Mouse (Mus musculus): ENCODE data around the gene Agpat1. TPM values are rescaled to one million over a fixed set of nuclear protein-coding genes. Genes with fewer than 3 reads are reported as not detected.

Gene Agpat1
- polyA plus RNA-seq (2012; ENCODE audit: insufficient read depth, low replicate concordance) = 165 and 309 TPM in 2 replicates

DNA sequence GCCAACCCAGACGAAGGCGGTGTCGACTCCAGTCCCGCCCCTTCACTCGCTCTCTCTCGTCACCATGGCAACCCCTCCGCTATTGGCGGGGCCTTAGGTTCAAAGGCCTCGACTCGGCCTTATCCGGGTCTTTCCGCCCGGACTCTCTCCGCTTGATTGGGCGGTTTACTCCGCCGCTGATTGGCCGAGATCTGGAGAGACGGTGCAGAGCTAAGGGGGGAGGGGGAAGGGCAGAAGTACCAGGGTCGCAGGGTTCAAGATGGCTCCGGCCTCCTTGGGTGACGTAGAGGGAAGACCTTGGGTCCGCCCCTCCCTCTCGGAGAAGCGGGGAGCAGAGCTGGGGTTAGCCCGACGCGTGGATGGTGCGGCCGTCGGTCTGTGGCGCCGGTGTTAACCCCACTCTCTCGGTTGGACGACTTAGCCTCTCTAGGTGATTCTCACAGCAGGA lies at the start of gene Agpat1:
Gene Agpat1 (plus strand): TSS at position 202 of the 448 bp plus-strand sequence.
- peaks cover 72% of the 10 kb centered on the region for H3K4me1 ChIP-seq
- no peaks in the 10 kb centered on the region for H3K9me3 ChIP-seq
- peaks cover 49% of the 10 kb centered on the region for H3K36me3 ChIP-seq (replicated peaks; ENCODE audit: low read length)
- no peaks in the 10 kb centered on the region for H3K27me3 ChIP-seq (replicated peaks)
- H3K4me3 ChIP-seq (replicated peaks) = peak within 1 kb of the TSS; percentile 99
- TF ChIP-seq FLI1 (IDR thresholded peaks at IDR 0.05; ENCODE audit: low read length) (no peak), GATA1 (IDR thresholded peaks at IDR 0.05; ENCODE audit: borderline replicate concordance, low read length) (no peak)

DNA sequence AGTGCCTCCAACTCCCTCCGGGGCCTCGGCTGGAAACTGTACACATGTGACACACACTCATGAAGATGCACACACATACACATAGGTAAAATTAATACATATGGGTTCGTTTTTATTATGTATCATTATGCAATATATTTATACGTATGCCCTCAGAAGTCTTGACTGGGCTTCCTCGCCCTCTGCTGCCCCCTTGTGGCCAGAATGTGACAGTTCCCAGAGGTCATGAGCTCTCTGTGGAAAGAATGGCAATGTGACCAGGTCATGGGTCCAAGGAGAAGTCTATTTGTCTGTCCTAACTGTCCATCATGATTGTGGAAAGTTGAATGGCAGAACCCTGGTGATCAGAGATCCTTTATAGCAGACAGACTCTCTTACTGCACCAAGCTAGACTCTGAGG lies 48.6 kb upstream of the Agpat1 start:
- TF ChIP-seq GATA1 (IDR thresholded peaks at IDR 0.05; ENCODE audit: borderline replicate concordance, low read length) (no peak), FLI1 (IDR thresholded peaks at IDR 0.05; ENCODE audit: low read length) (no peak)
- peaks cover 40% of the 10 kb centered on the region for H3K27me3 ChIP-seq (replicated peaks)
- no peak overlapping the region for H3K4me3 ChIP-seq (replicated peaks)
- no peaks in the 10 kb centered on the region for H3K36me3 ChIP-seq (replicated peaks; ENCODE audit: low read length)
- H3K4me1 ChIP-seq = peaks cover 6% of the 10 kb centered on the region; the same call in 1 of the 2 replicates
- no peaks in the 10 kb centered on the region for H3K9me3 ChIP-seq

DNA sequence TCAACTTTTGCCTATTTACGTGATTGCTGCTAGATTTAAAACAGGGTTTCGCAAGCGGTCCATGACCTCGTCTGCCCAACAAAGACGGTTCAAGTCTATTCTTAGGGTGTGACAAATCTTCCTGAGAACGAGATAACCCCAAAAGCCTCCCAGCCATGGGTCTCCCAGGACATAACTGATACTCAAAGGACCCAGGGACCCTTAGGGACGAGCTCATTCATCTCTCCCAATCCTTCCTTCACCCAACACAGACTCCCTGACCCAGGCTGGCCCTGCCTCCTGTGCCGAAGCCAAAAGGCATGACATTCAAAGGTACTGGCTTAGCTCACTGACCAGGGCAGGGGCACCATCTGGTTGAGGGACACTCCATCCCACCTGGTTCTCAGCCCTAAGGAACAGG lies 47.7 kb upstream of the Agpat1 start:
- peaks cover 40% of the 10 kb centered on the region for H3K27me3 ChIP-seq (replicated peaks)
- no peaks in the 10 kb centered on the region for H3K9me3 ChIP-seq
- no peak overlapping the region for H3K4me3 ChIP-seq (replicated peaks)
- no peak for TF ChIP-seq FLI1 (IDR thresholded peaks at IDR 0.05; ENCODE audit: low read length)
- TF ChIP-seq GATA1 (IDR thresholded peaks at IDR 0.05; ENCODE audit: borderline replicate concordance, low read length) = no peak
- peaks cover 13% of the 10 kb centered on the region for H3K4me1 ChIP-seq
- no peaks in the 10 kb centered on the region for H3K36me3 ChIP-seq (replicated peaks; ENCODE audit: low read length)

DNA sequence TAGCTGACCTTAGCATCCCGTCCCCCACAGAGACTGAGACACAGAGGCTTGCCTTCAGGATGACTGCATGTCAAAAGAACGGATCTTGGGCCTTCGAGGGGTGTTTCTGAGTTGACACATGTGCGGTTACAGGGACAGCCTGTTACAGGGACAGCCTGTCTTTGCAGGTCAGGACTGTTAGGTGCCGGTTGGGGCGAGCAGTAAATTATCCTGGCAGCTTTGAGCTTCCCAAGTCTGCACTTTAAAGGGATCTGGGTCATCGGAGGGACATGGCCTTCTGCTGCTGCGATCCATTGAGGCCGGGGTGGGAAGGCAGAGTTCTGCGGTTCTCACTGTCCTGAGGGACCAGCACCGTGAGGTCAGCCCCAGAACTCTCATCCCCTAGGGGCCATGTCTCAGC lies 46.7 kb upstream of the Agpat1 start:
- H3K36me3 ChIP-seq (replicated peaks; ENCODE audit: low read length) = no peaks in the 10 kb centered on the region
- H3K4me1 ChIP-seq = peaks cover 15% of the 10 kb centered on the region
- no peaks in the 10 kb centered on the region for H3K9me3 ChIP-seq
- H3K4me3 ChIP-seq (replicated peaks) = no peak overlapping the region
- H3K27me3 ChIP-seq (replicated peaks) = peaks cover 37% of the 10 kb centered on the region
- TF ChIP-seq FLI1 (IDR thresholded peaks at IDR 0.05; ENCODE audit: low read length) = no peak
- TF ChIP-seq GATA1 (IDR thresholded peaks at IDR 0.05; ENCODE audit: borderline replicate concordance, low read length) = no peak

DNA sequence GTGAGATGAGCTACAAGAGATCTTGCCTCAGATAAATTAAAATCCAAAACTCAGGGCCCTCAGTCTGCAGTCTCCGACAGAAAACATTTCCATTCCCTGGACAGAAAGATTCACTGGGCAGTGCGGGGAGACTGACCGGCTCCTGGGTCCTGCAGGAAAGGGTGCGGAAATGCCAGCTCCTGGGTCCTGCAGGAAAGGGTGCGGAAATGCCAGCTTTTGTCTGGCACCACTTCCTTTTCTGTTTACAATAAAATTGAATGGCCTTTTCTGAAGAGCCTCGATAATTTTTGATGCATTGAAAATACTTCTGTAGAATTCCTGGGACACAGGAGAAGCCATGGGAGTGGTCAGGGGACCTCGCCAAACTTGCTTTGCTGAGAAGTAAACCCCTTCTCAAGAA lies 44.9 kb upstream of the Agpat1 start:
- Histone ChIP-seq H3K36me3 (replicated peaks; ENCODE audit: low read length) (no peaks in the 10 kb centered on the region), H3K9me3 (no peaks in the 10 kb centered on the region), H3K27me3 (replicated peaks) (peaks cover 40% of the 10 kb centered on the region), H3K4me3 (replicated peaks) (no peak overlapping the region), H3K4me1 (peaks cover 18% of the 10 kb centered on the region)
- TF ChIP-seq FLI1 (IDR thresholded peaks at IDR 0.05; ENCODE audit: low read length) (no peak), GATA1 (IDR thresholded peaks at IDR 0.05; ENCODE audit: borderline replicate concordance, low read length) (no peak)

DNA sequence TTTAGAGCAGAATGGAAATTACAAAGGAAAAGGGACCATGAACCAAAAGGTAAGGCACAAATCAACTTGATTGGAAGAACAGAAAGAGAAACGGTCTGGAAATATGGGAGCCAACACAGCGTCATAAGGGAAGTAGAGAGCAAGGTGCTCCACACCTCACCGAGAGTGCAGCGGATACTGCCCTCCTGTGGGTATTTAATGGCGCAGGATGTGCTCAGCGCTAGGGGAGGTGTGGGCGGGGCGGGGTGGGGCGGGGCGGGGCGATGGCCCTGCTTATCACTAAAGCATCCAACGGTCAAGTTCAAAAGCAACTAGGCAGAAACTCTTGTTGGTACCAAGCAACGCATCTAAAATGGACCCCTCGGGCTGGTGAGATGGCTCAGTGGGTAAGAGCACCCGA lies 44.2 kb upstream of the Agpat1 start:
- no peaks in the 10 kb centered on the region for H3K36me3 ChIP-seq (replicated peaks; ENCODE audit: low read length)
- H3K4me1 ChIP-seq = peaks cover 22% of the 10 kb centered on the region
- H3K27me3 ChIP-seq (replicated peaks) = peaks cover 41% of the 10 kb centered on the region
- TF ChIP-seq GATA1 (IDR thresholded peaks at IDR 0.05; ENCODE audit: borderline replicate concordance, low read length) = no peak
- TF ChIP-seq FLI1 (IDR thresholded peaks at IDR 0.05; ENCODE audit: low read length) = no peak
- no peaks in the 10 kb centered on the region for H3K9me3 ChIP-seq
- H3K4me3 ChIP-seq (replicated peaks) = no peak overlapping the region

DNA sequence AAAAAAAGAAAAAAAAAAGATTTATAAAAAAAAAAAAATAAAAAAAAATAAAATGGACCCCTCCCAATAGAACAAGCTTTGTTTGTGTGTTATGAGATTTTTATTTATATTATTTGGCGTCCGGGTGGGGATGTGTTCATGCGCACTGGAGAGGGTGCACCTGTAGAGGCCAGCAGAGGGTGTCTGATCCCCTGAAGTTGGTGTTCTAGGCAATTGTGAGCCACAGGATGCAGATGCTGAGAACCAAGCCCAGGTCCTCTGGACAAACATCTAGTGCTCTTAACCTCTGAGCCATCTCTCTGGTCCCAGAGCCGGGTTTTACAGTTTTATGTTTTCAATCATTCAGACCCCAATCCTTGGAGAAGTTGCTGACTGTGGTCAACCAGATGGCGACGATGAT lies 43.6 kb upstream of the Agpat1 start:
- H3K9me3 ChIP-seq = no peaks in the 10 kb centered on the region
- H3K4me1 ChIP-seq = peaks cover 22% of the 10 kb centered on the region
- no peak overlapping the region for H3K4me3 ChIP-seq (replicated peaks)
- H3K36me3 ChIP-seq (replicated peaks; ENCODE audit: low read length) = no peaks in the 10 kb centered on the region
- TF ChIP-seq FLI1 (IDR thresholded peaks at IDR 0.05; ENCODE audit: low read length) = no peak
- TF ChIP-seq GATA1 (IDR thresholded peaks at IDR 0.05; ENCODE audit: borderline replicate concordance, low read length) = no peak
- H3K27me3 ChIP-seq (replicated peaks) = peaks cover 47% of the 10 kb centered on the region

DNA sequence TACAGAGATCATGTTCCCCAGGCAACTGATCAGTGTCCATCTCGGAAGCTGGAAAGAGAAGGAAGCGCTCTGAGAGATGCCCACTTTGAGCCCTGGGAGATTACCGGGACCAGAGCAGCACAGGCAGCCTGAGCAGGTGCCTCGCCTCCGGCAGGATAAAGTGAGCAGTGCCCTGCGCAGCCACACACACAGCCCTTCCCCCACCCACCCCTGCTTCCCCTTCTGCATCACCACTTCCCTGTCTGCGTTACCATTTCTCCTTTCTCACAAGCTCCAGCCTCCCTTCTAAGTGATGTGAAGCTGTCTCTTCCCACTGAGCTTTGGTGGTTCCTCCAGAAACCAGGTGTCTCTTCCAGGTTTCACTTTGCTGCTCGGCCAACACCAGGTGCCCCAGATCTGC lies 42.9 kb upstream of the Agpat1 start:
- TF ChIP-seq GATA1 (IDR thresholded peaks at IDR 0.05; ENCODE audit: borderline replicate concordance, low read length) (no peak), FLI1 (IDR thresholded peaks at IDR 0.05; ENCODE audit: low read length) (no peak)
- peak overlapping the region; percentile 42 for H3K4me3 ChIP-seq (replicated peaks)
- H3K4me1 ChIP-seq = peaks cover 22% of the 10 kb centered on the region
- H3K27me3 ChIP-seq (replicated peaks) = peaks cover 54% of the 10 kb centered on the region
- H3K9me3 ChIP-seq = peaks cover 6% of the 10 kb centered on the region
- H3K36me3 ChIP-seq (replicated peaks; ENCODE audit: low read length) = no peaks in the 10 kb centered on the region

DNA sequence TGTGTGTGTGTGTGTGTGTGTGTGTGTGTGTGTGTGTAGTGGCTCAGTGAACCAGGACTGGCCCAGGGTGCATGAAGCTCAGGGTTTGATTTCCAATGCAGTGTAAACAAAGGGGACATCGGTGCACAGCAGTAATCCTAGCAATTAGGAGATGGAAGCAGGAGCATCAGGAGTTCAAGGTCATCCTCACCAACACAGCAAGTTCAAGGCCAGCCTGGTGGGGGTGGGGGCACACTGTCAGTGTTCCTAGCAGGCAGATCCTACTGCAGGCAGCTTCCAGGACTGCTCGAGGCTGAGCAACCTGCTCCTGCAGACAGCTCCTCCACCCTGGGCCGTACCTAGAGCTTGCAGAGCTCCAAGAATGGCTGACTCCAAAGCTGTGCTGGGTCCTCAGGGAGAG lies 41.5 kb upstream of the Agpat1 start:
- no peaks in the 10 kb centered on the region for H3K36me3 ChIP-seq (replicated peaks; ENCODE audit: low read length)
- no peak overlapping the region for H3K4me3 ChIP-seq (replicated peaks)
- peaks cover 54% of the 10 kb centered on the region for H3K27me3 ChIP-seq (replicated peaks)
- peaks cover 6% of the 10 kb centered on the region for H3K9me3 ChIP-seq
- no peak for TF ChIP-seq GATA1 (IDR thresholded peaks at IDR 0.05; ENCODE audit: borderline replicate concordance, low read length)
- peaks cover 16% of the 10 kb centered on the region for H3K4me1 ChIP-seq

DNA sequence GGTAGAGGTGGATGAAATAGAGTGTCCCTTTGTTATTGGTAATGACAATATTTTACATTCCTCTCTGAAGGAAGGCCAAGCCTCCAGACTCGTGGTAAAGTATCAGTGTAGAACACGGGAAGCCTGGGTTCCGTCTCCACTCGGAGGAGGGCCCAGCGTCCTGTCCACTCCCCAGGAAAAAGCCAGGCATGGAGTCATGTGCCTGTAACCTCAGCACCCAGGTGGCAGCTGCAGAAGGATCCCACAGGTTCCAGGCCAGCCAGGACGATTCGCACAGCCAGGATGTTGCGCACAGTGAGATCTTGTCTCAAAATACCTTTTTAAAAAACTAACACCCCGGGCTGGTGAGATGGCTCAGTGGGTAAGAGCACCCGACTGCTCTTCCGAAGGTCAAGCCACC lies 40.7 kb upstream of the Agpat1 start:
- Histone ChIP-seq H3K9me3 (peaks cover 6% of the 10 kb centered on the region), H3K4me1 (peaks cover 16% of the 10 kb centered on the region), H3K36me3 (replicated peaks; ENCODE audit: low read length) (no peaks in the 10 kb centered on the region), H3K27me3 (replicated peaks) (peaks cover 52% of the 10 kb centered on the region), H3K4me3 (replicated peaks) (no peak overlapping the region)
- no peak for TF ChIP-seq GATA1 (IDR thresholded peaks at IDR 0.05; ENCODE audit: borderline replicate concordance, low read length)
- TF ChIP-seq FLI1 (IDR thresholded peaks at IDR 0.05; ENCODE audit: low read length) = no peak

DNA sequence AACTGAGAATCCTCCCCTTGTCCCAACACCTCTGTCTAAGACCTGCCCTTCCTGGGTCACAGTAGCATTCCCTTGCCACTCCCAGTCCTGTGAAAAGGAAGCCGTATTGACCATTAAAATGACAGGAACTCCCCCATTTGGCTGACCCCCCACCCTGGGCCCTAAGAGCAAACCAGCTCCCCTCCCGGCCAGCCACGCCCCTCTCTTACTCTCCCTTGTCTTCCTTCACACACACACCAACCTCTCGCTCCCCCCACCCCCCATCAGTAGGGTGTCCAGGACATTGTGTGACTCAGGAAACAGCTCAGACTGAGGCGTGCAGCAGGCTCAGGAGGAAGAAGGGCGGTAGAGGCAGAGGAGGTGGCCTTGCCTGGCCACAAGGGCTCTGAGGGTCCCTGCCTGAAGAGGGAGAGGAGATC lies 40.0 kb upstream of the Agpat1 start, which contains the start of gene Notch4:
Gene Notch4 (plus strand): TSS at position 266 of the 419 bp plus-strand sequence.
- TF ChIP-seq FLI1 (IDR thresholded peaks at IDR 0.05; ENCODE audit: low read length) (no peak), GATA1 (IDR thresholded peaks at IDR 0.05; ENCODE audit: borderline replicate concordance, low read length) (no peak)
- peaks cover 16% of the 10 kb centered on the region for H3K4me1 ChIP-seq
- H3K4me3 ChIP-seq (replicated peaks) = peak within 1 kb of the TSS; percentile 59
- peaks cover 51% of the 10 kb centered on the region for H3K27me3 ChIP-seq (replicated peaks)
- no peaks in the 10 kb centered on the region for H3K36me3 ChIP-seq (replicated peaks; ENCODE audit: low read length)
- peaks cover 6% of the 10 kb centered on the region for H3K9me3 ChIP-seq

Measured in megakaryocyte, embryonic 14.5 days (primary cell).